Mouse (Mus musculus): ENCODE measurements at regions not wholly inside any gene's neighbourhood (a gene's known extent, or its start where the extent isn't known, plus 50 kb on each side); places are given as distances from the start of the nearest gene placed in this dataset.

- Histone ChIP-seq H3K4me2 (no peak overlapping the region), H3K9me3 (no peaks in the 10 kb centered on the region), H3K27me3 (no peaks in the 10 kb centered on the region), H3K4me1 (peaks cover 4% of the 10 kb centered on the region), H3K27ac (no peak overlapping the region), H3K36me3 (no peaks in the 10 kb centered on the region), H3K9ac (no peak overlapping the region), H3K4me3 (no peak overlapping the region)
- 50% methylated on average over 9 of the region's 9 CpGs for WGBS
- no peak for ATAC-seq (ENCODE audit: insufficient number of reproducible peaks, low FRiP score, low TSS enrichment, low read depth)
These were observed 709.3 kb upstream of the Slit2 start for GRCm38 (mm10) chr5:47273389-47274255.

DNA sequence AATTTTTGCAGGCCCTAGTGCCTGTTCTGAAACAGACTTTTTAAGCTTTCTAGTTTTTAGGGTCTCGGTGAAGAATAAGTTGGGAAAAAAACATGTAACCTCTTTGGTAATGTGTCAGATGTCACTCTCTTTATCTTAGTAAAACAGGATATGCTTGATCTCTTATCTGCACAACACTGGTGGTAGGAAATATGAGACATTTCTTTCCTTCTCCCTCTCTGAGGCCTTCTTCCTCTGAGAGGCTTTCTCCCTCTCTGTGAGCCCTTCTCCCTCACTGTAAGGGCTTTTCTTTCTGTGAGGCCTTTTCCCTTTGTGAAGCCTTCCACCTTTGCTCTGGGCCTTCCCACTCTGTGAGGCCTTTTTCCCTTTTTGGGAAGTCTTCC is 708.7 kb upstream of the Slit2 start:
- no peaks in the 10 kb centered on the region for H3K27me3 ChIP-seq
- ATAC-seq (ENCODE audit: insufficient number of reproducible peaks, low FRiP score, low TSS enrichment, low read depth): no peak
- no peak overlapping the region for H3K27ac ChIP-seq
- H3K9ac ChIP-seq: no peak overlapping the region
- H3K4me3 ChIP-seq: no peak overlapping the region
- H3K4me1 ChIP-seq: peaks cover 4% of the 10 kb centered on the region
- H3K4me2 ChIP-seq: no peak overlapping the region
- H3K9me3 ChIP-seq: no peaks in the 10 kb centered on the region
- no peaks in the 10 kb centered on the region for H3K36me3 ChIP-seq
- 56% methylated on average over 1 of the region's 1 CpGs for WGBS

- Histone ChIP-seq H3K4me2 (no peak overlapping the region), H3K27me3 (no peaks in the 10 kb centered on the region), H3K36me3 (no peaks in the 10 kb centered on the region), H3K27ac (no peak overlapping the region), H3K4me3 (no peak overlapping the region), H3K9me3 (no peaks in the 10 kb centered on the region), H3K4me1 (peaks cover 4% of the 10 kb centered on the region), H3K9ac (no peak overlapping the region)
- 53% methylated on average over 5 of the region's 5 CpGs for WGBS
- ATAC-seq (ENCODE audit: insufficient number of reproducible peaks, low FRiP score, low TSS enrichment, low read depth): no peak
These were observed 706.4 kb upstream of the Slit2 start for GRCm38 (mm10) chr5:47276231-47277195.

DNA sequence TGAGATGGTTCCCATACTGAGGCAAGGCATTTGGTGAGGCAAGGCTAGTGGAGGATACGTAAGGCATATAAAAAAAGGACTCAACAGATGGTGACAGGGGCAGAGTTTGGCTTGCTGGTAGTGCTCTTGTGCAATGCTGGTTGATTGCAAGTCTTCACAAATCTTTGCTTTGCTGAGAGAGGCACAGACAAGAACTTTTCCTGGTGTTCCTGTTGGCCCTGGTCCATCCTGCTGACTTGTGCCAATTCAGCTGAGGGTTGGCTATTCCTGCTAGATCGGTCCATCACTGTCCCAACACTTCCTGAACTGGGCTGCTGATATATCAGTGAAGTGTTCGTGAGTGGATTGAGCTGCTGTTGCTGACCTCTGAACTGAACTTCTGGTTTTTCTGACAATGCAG is 703.3 kb upstream of the Slit2 start:
- Histone ChIP-seq H3K27ac (no peak overlapping the region), H3K4me2 (no peak overlapping the region), H3K36me3 (no peaks in the 10 kb centered on the region), H3K9me3 (no peaks in the 10 kb centered on the region), H3K4me1 (no peaks in the 10 kb centered on the region), H3K9ac (no peak overlapping the region), H3K27me3 (no peaks in the 10 kb centered on the region), H3K4me3 (no peak overlapping the region)
- ATAC-seq (ENCODE audit: insufficient number of reproducible peaks, low FRiP score, low TSS enrichment, low read depth): no peak
- WGBS: 85% methylated on average over 3 of the region's 3 CpGs

- Histone ChIP-seq H3K9ac (no peak overlapping the region), H3K27ac (no peak overlapping the region), H3K9me3 (no peaks in the 10 kb centered on the region), H3K4me3 (no peak overlapping the region), H3K27me3 (no peaks in the 10 kb centered on the region), H3K36me3 (no peaks in the 10 kb centered on the region), H3K4me2 (no peak overlapping the region), H3K4me1 (no peaks in the 10 kb centered on the region)
- WGBS: 84% methylated on average over 4 of the region's 4 CpGs
- no peak for ATAC-seq (ENCODE audit: insufficient number of reproducible peaks, low FRiP score, low TSS enrichment, low read depth)
These were observed 683.3 kb upstream of the Slit2 start for GRCm38 (mm10) chr5:47299602-47300001.

- Histone ChIP-seq H3K36me3 (no peaks in the 10 kb centered on the region), H3K27me3 (no peaks in the 10 kb centered on the region), H3K9ac (no peak overlapping the region), H3K9me3 (no peaks in the 10 kb centered on the region), H3K4me3 (no peak overlapping the region), H3K27ac (no peak overlapping the region), H3K4me1 (0 out of 2 replicates have a peak, but pooled peaks cover 1% of the 10 kb centered on the region), H3K4me2 (no peak overlapping the region)
- 49% methylated on average over 4 of the region's 4 CpGs for WGBS
- ATAC-seq (ENCODE audit: insufficient number of reproducible peaks, low FRiP score, low TSS enrichment, low read depth): no peak
These were observed 665.4 kb upstream of the Slit2 start for GRCm38 (mm10) chr5:47317506-47317905.

DNA sequence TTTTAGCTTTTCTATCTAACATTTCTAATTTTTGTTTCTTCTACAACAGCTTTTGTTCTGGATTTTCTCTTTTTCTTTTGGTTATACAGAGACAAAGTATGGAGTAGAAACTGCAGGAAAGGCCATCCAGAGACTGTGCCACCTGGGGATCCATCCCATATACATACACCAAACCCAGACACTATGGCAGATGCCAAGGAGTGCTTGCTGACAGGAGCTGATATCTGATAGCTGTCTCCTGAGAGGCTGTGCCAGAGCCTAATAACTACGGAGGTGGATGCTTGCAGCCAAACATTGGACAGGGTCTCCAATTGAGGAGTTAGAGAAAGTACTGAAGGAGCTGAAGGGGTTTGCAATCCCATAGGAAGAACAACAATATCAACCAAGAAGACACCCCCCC is 664.8 kb upstream of the Slit2 start:
- ATAC-seq (ENCODE audit: insufficient number of reproducible peaks, low FRiP score, low TSS enrichment, low read depth): no peak
- Histone ChIP-seq H3K4me1 (peaks cover 7% of the 10 kb centered on the region; the same call in 1 of the 2 replicates), H3K4me2 (no peak overlapping the region), H3K4me3 (no peak overlapping the region), H3K27ac (no peak overlapping the region), H3K9me3 (no peaks in the 10 kb centered on the region), H3K9ac (no peak overlapping the region), H3K36me3 (no peaks in the 10 kb centered on the region), H3K27me3 (no peaks in the 10 kb centered on the region)
- WGBS: 57% methylated on average over 1 of the region's 1 CpGs

GRCm38 (mm10) chr5:47322511-47323167 is 660.3 kb upstream of the Slit2 start:
- peaks cover 7% of the 10 kb centered on the region; the same call in 1 of the 2 replicates for H3K4me1 ChIP-seq
- H3K27me3 ChIP-seq: no peaks in the 10 kb centered on the region
- H3K9me3 ChIP-seq: no peaks in the 10 kb centered on the region
- WGBS: 14% methylated on average over 2 of the region's 2 CpGs
- no peaks in the 10 kb centered on the region for H3K36me3 ChIP-seq
- H3K9ac ChIP-seq: no peak overlapping the region
- H3K27ac ChIP-seq: no peak overlapping the region
- no peak overlapping the region for H3K4me3 ChIP-seq
- ATAC-seq (ENCODE audit: insufficient number of reproducible peaks, low FRiP score, low TSS enrichment, low read depth): peak; percentile 52; the same call in 1 of the 2 replicates
- no peak overlapping the region for H3K4me2 ChIP-seq

DNA sequence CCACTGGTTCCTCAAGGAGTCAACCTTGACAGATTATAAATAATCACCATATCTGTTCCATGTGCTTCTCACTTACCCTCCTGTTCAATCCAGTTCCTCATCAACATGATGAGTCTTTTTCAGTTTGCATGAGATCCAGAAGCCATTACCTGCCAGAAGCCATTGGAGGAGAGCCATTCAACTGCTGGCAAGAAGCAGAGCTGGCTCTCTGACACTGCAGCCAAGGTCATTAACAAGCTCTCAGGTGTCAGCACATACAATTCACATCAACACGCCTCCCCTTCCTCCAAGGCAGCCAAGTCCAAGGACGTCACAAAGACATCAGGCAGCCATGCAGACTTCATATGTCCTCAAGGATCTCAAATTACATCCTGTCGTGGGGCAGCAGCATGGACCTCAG is 648.6 kb upstream of the Slit2 start:
- no peak overlapping the region for H3K27ac ChIP-seq
- H3K9ac ChIP-seq: no peak overlapping the region
- 56% methylated on average over 3 of the region's 3 CpGs for WGBS
- H3K4me1 ChIP-seq: no peaks in the 10 kb centered on the region
- no peaks in the 10 kb centered on the region for H3K27me3 ChIP-seq
- H3K4me3 ChIP-seq: no peak overlapping the region
- no peak overlapping the region for H3K4me2 ChIP-seq
- no peaks in the 10 kb centered on the region for H3K9me3 ChIP-seq
- no peaks in the 10 kb centered on the region for H3K36me3 ChIP-seq
- 0 out of 2 replicates have a peak, but pooled peaks have one; percentile 30 for ATAC-seq (ENCODE audit: insufficient number of reproducible peaks, low FRiP score, low TSS enrichment, low read depth)

GRCm38 (mm10) chr5:47336511-47336910 is 646.4 kb upstream of the Slit2 start:
- H3K27ac ChIP-seq: no peak overlapping the region
- no peak for ATAC-seq (ENCODE audit: insufficient number of reproducible peaks, low FRiP score, low TSS enrichment, low read depth)
- H3K4me2 ChIP-seq: no peak overlapping the region
- no peak overlapping the region for H3K9ac ChIP-seq
- no peaks in the 10 kb centered on the region for H3K36me3 ChIP-seq
- no peaks in the 10 kb centered on the region for H3K9me3 ChIP-seq
- H3K4me1 ChIP-seq: no peaks in the 10 kb centered on the region
- H3K27me3 ChIP-seq: no peaks in the 10 kb centered on the region
- no peak overlapping the region for H3K4me3 ChIP-seq
- 49% methylated on average over 1 of the region's 1 CpGs for WGBS

DNA sequence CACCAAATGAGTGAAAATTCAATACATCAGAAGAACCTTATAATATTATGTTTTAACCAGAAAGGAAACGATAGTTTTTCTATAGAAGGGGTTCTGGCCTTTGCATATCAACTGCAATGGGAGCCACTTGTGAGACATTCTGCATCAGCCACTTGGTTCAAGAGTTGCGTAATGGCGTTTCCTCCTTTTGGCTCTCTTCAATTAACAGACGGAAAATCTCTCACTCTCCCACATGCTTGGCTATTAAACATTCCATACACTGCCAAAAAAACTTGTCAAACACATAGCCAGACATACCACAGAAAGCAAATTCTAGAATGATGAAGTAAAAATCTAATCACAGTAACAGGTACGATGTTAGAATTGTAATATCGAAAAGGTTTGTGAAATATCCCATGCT is 643.1 kb upstream of the Slit2 start:
- no peaks in the 10 kb centered on the region for H3K4me1 ChIP-seq
- no peak overlapping the region for H3K27ac ChIP-seq
- H3K9ac ChIP-seq: no peak overlapping the region
- H3K4me2 ChIP-seq: no peak overlapping the region
- no peak overlapping the region for H3K4me3 ChIP-seq
- no peak for ATAC-seq (ENCODE audit: insufficient number of reproducible peaks, low FRiP score, low TSS enrichment, low read depth)
- no peaks in the 10 kb centered on the region for H3K9me3 ChIP-seq
- no peaks in the 10 kb centered on the region for H3K36me3 ChIP-seq
- no peaks in the 10 kb centered on the region for H3K27me3 ChIP-seq
- WGBS: 57% methylated on average over 6 of the region's 6 CpGs
